In genomic region chr5:23126851-23127250, GRCm38 (mm10) we compare ENCODE assay signal across 12 mouse cellular contexts.
"Had no signal": no experiment of that assay in that cellular context is flagged by ENCODE, and none has a peak within 500 bp of the region (broad histone marks: within the 10 kb centered on the region; RNA-seq: fewer than 3 reads in every experiment).

No protein-coding gene starts in this region.

- H3K27me3 ChIP-seq: limb, embryonic 13.5 days; midbrain, embryonic 12.5 days; neural tube, embryonic 15.5 days; stomach, embryonic 15.5 days had no signal

- DNase-seq: kidney, postnatal 14 days; left cerebral cortex, postnatal 4 days; lung, adult 18-20 months; right cerebral cortex, postnatal 4 days; thymus, adult 2 months; thymus, postnatal 25 days had no signal

- H3K4me2 ChIP-seq: limb, embryonic 13.5 days; midbrain, embryonic 12.5 days; neural tube, embryonic 15.5 days; stomach, embryonic 15.5 days had no signal

- H3K4me1 ChIP-seq: limb, embryonic 13.5 days; midbrain, embryonic 12.5 days; neural tube, embryonic 15.5 days; stomach, embryonic 15.5 days had no signal

- H3K4me3 ChIP-seq: limb, embryonic 13.5 days; midbrain, embryonic 12.5 days; myocyte; neural tube, embryonic 15.5 days; stomach, embryonic 15.5 days had no signal

- H3K9me3 ChIP-seq: limb, embryonic 13.5 days; midbrain, embryonic 12.5 days; neural tube, embryonic 15.5 days; stomach, embryonic 15.5 days had no signal

- H3K9ac ChIP-seq: limb, embryonic 13.5 days; liver, embryonic 14.5 days; midbrain, embryonic 12.5 days; neural tube, embryonic 15.5 days; stomach, embryonic 15.5 days had no signal

- H3K27ac ChIP-seq: limb, embryonic 13.5 days; liver, embryonic 14.5 days; midbrain, embryonic 12.5 days; neural tube, embryonic 15.5 days; stomach, embryonic 15.5 days had no signal

- H3K36me3 ChIP-seq: limb, embryonic 13.5 days; midbrain, embryonic 12.5 days; neural tube, embryonic 15.5 days; stomach, embryonic 15.5 days had no signal
